Mouse (Mus musculus) adrenal gland, adult (tissue): Measurements from ENCODE around the gene Orai3.

Experiments used
- DNase-seq, 2 experiments: peaks; one replicate each; pipeline ENCODE4 v3.0.0; 2022 to 2023; ENCODE audit warnings: low spot score in 1 of 2; ENCODE audit not compliant: inconsistent age in 2 of 2

Orai3 gene

GRCm38 (mm10) chr7:127823236-127824171 lies 53.9 kb downstream of the Orai3 start:
- peak in 1 of 2 experiments; percentile 29 for DNase-seq

GRCm38 (mm10) chr7:127824176-127824871 lies 54.7 kb downstream of the Orai3 start, which contains the start of the genes Stx4a and Stx1b:
Gene Stx4a (plus strand): TSS chr7:127824294.
Gene Stx1b (minus strand): TSS chr7:127824549.
- DNase-seq, result peak in 1 of 2 experiments; percentile 36
